Mouse (Mus musculus): ENCODE data around the gene Irak1bp1.

Irak1bp1 gene

GRCm38 (mm10) chr9:82829007-82829689 lies at the start of gene Irak1bp1:
Irak1bp1 (plus strand) TSS chr9:82829540.
- DNase-seq (ENCODE audit: low read depth): no peak

- no peak for DNase-seq (ENCODE audit: low read depth)
Measured at GRCm38 (mm10) chr9:82788375-82788774, 41.0 kb upstream of the Irak1bp1 start.

GRCm38 (mm10) chr9:82800360-82800759 lies 29.0 kb upstream of the Irak1bp1 start:
- DNase-seq (ENCODE audit: low read depth): no peak

GRCm38 (mm10) chr9:82807129-82807528 lies 22.2 kb upstream of the Irak1bp1 start:
- DNase-seq (ENCODE audit: low read depth): no peak

- DNase-seq (ENCODE audit: low read depth): no peak
Measured at GRCm38 (mm10) chr9:82807635-82808034, 21.7 kb upstream of the Irak1bp1 start.

- DNase-seq (ENCODE audit: low read depth): no peak
Measured at GRCm38 (mm10) chr9:82812172-82812963, 17.0 kb upstream of the Irak1bp1 start.

GRCm38 (mm10) chr9:82814536-82814935 lies 14.8 kb upstream of the Irak1bp1 start:
- no peak for DNase-seq (ENCODE audit: low read depth)

- no peak for DNase-seq (ENCODE audit: low read depth)
Measured at GRCm38 (mm10) chr9:82815257-82815785, 14.0 kb upstream of the Irak1bp1 start.

GRCm38 (mm10) chr9:82826426-82826825 lies 2.9 kb upstream of the Irak1bp1 start:
- DNase-seq (ENCODE audit: low read depth): no peak

GRCm38 (mm10) chr9:82829693-82830430 lies 522 bp downstream of the Irak1bp1 start:
- DNase-seq (ENCODE audit: low read depth): peak; percentile 57

- DNase-seq (ENCODE audit: low read depth): no peak
Measured at GRCm38 (mm10) chr9:82831891-82832290, 2.6 kb downstream of the Irak1bp1 start.

- DNase-seq (ENCODE audit: low read depth): no peak
Measured at GRCm38 (mm10) chr9:82835921-82836320, 6.6 kb downstream of the Irak1bp1 start.

GRCm38 (mm10) chr9:82842671-82843070 lies 13.3 kb downstream of the Irak1bp1 start:
- no peak for DNase-seq (ENCODE audit: low read depth)

GRCm38 (mm10) chr9:82854040-82854439 lies 24.7 kb downstream of the Irak1bp1 start:
- no peak for DNase-seq (ENCODE audit: low read depth)

GRCm38 (mm10) chr9:82854973-82855614 lies 25.8 kb downstream of the Irak1bp1 start:
- no peak for DNase-seq (ENCODE audit: low read depth)

GRCm38 (mm10) chr9:82856241-82856640 lies 26.9 kb downstream of the Irak1bp1 start:
- no peak for DNase-seq (ENCODE audit: low read depth)

- DNase-seq (ENCODE audit: low read depth): no peak
Measured at GRCm38 (mm10) chr9:82860805-82861204, 31.5 kb downstream of the Irak1bp1 start.

GRCm38 (mm10) chr9:82861316-82861715 lies 32.0 kb downstream of the Irak1bp1 start:
- no peak for DNase-seq (ENCODE audit: low read depth)

- no peak for DNase-seq (ENCODE audit: low read depth)
Measured at GRCm38 (mm10) chr9:82861775-82862430, 32.6 kb downstream of the Irak1bp1 start.

GRCm38 (mm10) chr9:82866121-82866520 lies 36.8 kb downstream of the Irak1bp1 start:
- DNase-seq (ENCODE audit: low read depth): no peak

- DNase-seq (ENCODE audit: low read depth): no peak
Measured at GRCm38 (mm10) chr9:82867698-82868097, 38.4 kb downstream of the Irak1bp1 start.
